ENCODE assay signal across 9 mouse cellular contexts in the genomic region with DNA sequence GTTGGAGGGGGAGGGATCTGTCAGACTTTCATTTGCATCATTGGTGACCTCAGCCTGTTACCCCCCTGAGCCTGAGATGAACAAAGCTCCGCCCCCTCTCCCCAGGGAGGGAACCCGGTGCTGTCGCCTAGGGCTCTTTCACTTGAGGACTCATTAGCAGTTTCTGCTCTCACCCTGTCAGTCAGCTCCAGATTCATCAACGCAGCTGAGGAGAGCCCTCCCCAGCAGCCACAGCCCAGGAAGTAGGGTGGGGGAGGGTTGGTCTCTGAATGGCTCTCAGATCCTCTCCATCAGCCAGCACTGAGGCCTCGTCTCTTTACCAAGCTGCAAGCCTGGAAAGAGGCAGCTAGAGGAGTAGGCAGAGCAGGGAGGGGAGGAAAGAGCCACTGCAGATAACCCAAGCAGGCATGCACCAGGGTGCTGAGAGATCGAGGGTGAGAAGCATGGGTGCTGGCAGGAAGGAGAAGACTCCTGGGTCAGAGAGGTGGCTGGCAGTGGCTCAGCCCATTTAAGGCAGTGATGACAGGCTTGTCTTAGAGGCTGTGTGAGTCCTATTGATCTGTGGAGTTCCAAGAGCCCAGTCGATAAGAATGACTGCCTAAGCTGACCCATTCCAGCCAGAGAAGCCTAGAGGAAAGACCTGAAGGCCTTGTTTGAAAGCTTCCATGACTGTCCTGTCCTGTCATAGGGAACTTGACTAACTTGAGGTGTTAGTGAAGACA. TPM values are rescaled to one million over a fixed set of nuclear protein-coding genes. Genes with fewer than 3 reads are reported as not detected.
DNase-seq lines count a peak whose midpoint lies in the region; ATAC-seq and TF ChIP-seq lines count a peak whose summit lies in the region.
"Had no signal": no experiment of that assay in that cellular context is flagged by ENCODE, and none has a peak within 500 bp of the region (broad histone marks: within the 10 kb centered on the region; RNA-seq: fewer than 3 reads in every experiment).

No protein-coding gene starts in this region.

- H3K9me3 ChIP-seq in intestine, embryonic 14.5 days (ENCODE audit: control insufficient read depth, low read length): no peaks in the 10 kb centered on the region
- no peaks in the 10 kb centered on the region for H3K9me3 ChIP-seq in intestine, embryonic 16.5 days (ENCODE audit: control insufficient read depth, low read length)
- no peaks in the 10 kb centered on the region for H3K9me3 ChIP-seq in forebrain, embryonic 14.5 days (replicated peaks; ENCODE audit: control insufficient read depth, low read length)
- H3K9me3 ChIP-seq in midbrain, postnatal 0 days (ENCODE audit: low read length): no peaks in the 10 kb centered on the region

- WGBS in intestine, embryonic 14.5 days: 34% methylated on average over 7 of the region's 7 CpGs
- WGBS in intestine, embryonic 16.5 days: 41% methylated on average over 7 of the region's 7 CpGs
- WGBS in forebrain, embryonic 14.5 days: 6% methylated on average over 7 of the region's 7 CpGs
- 26% methylated on average over 7 of the region's 7 CpGs for WGBS in midbrain, postnatal 0 days

- DNase-seq in intestine, embryonic 14.5 days (ENCODE audit: low spot score): no peak
- DNase-seq in ES-CJ7 (ENCODE audit: low read depth, low spot score): peak; percentile 57
- DNase-seq in forebrain, embryonic 14.5 days (ENCODE audit: low spot score): peak; percentile 92
- DNase-seq in midbrain, postnatal 0 days (ENCODE audit: low spot score): no peak
- DNase-seq in kidney, postnatal 10 days: no peak
- no peak for DNase-seq in gastrocnemius, adult 2 months
- no peak for DNase-seq in frontal cortex, postnatal 36 days (ENCODE audit: low spot score in 2 of 2)

- H3K9ac ChIP-seq in intestine, embryonic 14.5 days (ENCODE audit: low read length): no peak overlapping the region
- H3K9ac ChIP-seq in intestine, embryonic 16.5 days (ENCODE audit: low read depth, low read length): no peak overlapping the region
- no peak overlapping the region for H3K9ac ChIP-seq in forebrain, embryonic 14.5 days (ENCODE audit: low read length)
- peak overlapping the region; percentile 14; the same call in 1 of the 2 replicates for H3K9ac ChIP-seq in midbrain, postnatal 0 days (replicated peaks; ENCODE audit: low read length, poor library complexity, severe bottlenecking)

- TF ChIP-seq CTCF in midbrain, postnatal 0 days (IDR thresholded peaks at IDR 0.05): 0 out of 2 replicates have a peak, but pooled peaks have one; percentile 11
- no peak for TF ChIP-seq CTCF in gastrocnemius, adult 2 months (IDR thresholded peaks at IDR 0.05)

- intact Hi-C loops in gastrocnemius, adult 2 months (cut with DNase I): no loop called here

- H3K4me2 ChIP-seq in intestine, embryonic 14.5 days (ENCODE audit: low read length): no peak overlapping the region
- H3K4me2 ChIP-seq in intestine, embryonic 16.5 days (ENCODE audit: low read depth, low read length): no peak overlapping the region
- no peak overlapping the region for H3K4me2 ChIP-seq in forebrain, embryonic 14.5 days (ENCODE audit: low read length)
- no peak overlapping the region for H3K4me2 ChIP-seq in midbrain, postnatal 0 days (ENCODE audit: low read depth, low read length, poor library complexity, severe bottlenecking)

- H3K36me3 ChIP-seq in intestine, embryonic 14.5 days (ENCODE audit: control insufficient read depth, insufficient read depth, low read length): peaks cover 29% of the 10 kb centered on the region
- peaks cover 6% of the 10 kb centered on the region; the same call in 1 of the 2 replicates for H3K36me3 ChIP-seq in intestine, embryonic 16.5 days (ENCODE audit: control insufficient read depth, insufficient read depth, low read length)
- H3K36me3 ChIP-seq in forebrain, embryonic 14.5 days (ENCODE audit: control insufficient read depth, insufficient read depth, low read length): peaks cover 2% of the 10 kb centered on the region; the same call in 1 of the 2 replicates
- H3K36me3 ChIP-seq in midbrain, postnatal 0 days (ENCODE audit: insufficient read depth, low read length): 0 out of 2 replicates have a peak, but pooled peaks cover 1% of the 10 kb centered on the region

- ATAC-seq in intestine, embryonic 14.5 days (replicated peaks; ENCODE audit: low FRiP score, low TSS enrichment, low read depth): 0 out of 2 replicates have a peak, but pooled peaks have one; percentile 42
- ATAC-seq in intestine, embryonic 16.5 days: no peak
- peak; percentile 92 for ATAC-seq in forebrain, embryonic 14.5 days
- peak; percentile 72 for ATAC-seq in midbrain, postnatal 0 days (ENCODE audit: low FRiP score)

- H3K27me3 ChIP-seq in intestine, embryonic 14.5 days (replicated peaks; ENCODE audit: control insufficient read depth, insufficient read depth, low read length): no peaks in the 10 kb centered on the region
- no peaks in the 10 kb centered on the region for H3K27me3 ChIP-seq in intestine, embryonic 16.5 days (replicated peaks; ENCODE audit: control insufficient read depth, insufficient read depth, low read length)
- no peaks in the 10 kb centered on the region for H3K27me3 ChIP-seq in forebrain, embryonic 14.5 days (replicated peaks; ENCODE audit: control insufficient read depth, insufficient read depth, low read length)
- no peaks in the 10 kb centered on the region for H3K27me3 ChIP-seq in midbrain, postnatal 0 days (ENCODE audit: insufficient read depth, low read length)

- H3K27ac ChIP-seq in intestine, embryonic 14.5 days (ENCODE audit: low read depth): no peak overlapping the region
- H3K27ac ChIP-seq in intestine, embryonic 16.5 days (ENCODE audit: low read length): no peak overlapping the region
- no peak overlapping the region for H3K27ac ChIP-seq in forebrain, embryonic 14.5 days (ENCODE audit: low read depth, low read length)
- H3K27ac ChIP-seq in midbrain, postnatal 0 days (ENCODE audit: low read depth, low read length): peak overlapping the region; percentile 59
- no peak overlapping the region for H3K27ac ChIP-seq in gastrocnemius, adult 2 months

- H3K4me3 ChIP-seq in intestine, embryonic 14.5 days (ENCODE audit: low read depth, low read length): no peak overlapping the region
- H3K4me3 ChIP-seq in intestine, embryonic 16.5 days (ENCODE audit: low read length): no peak overlapping the region
- no peak overlapping the region for H3K4me3 ChIP-seq in forebrain, embryonic 14.5 days (ENCODE audit: low read depth, low read length)
- no peak overlapping the region for H3K4me3 ChIP-seq in midbrain, postnatal 0 days (ENCODE audit: low read depth, low read length)
- no peak overlapping the region for H3K4me3 ChIP-seq in gastrocnemius, adult 2 months

- H3K4me1 ChIP-seq in intestine, embryonic 14.5 days (replicated peaks; ENCODE audit: control insufficient read depth, insufficient read depth, low read length): no peaks in the 10 kb centered on the region
- peaks cover 12% of the 10 kb centered on the region for H3K4me1 ChIP-seq in intestine, embryonic 16.5 days (ENCODE audit: control insufficient read depth, insufficient read depth, low read length)
- peaks cover 29% of the 10 kb centered on the region for H3K4me1 ChIP-seq in forebrain, embryonic 14.5 days (ENCODE audit: control insufficient read depth, insufficient read depth, low read length)
- peaks cover 19% of the 10 kb centered on the region for H3K4me1 ChIP-seq in midbrain, postnatal 0 days (ENCODE audit: insufficient read depth, low read length)

RNA-seq across cellular contexts. Expression of a gene that starts 46.6 kb away (rescaled TPM):
- polyA plus RNA-seq in intestine, embryonic 14.5 days (2014; fragmentation: Nextera tagmentation; extraction: Ambion mirVana): 0.83 and 0.85 TPM in 2 replicates
- polyA plus RNA-seq in intestine, embryonic 16.5 days (2015; fragmentation: Nextera tagmentation; extraction: Ambion mirVana): 0.65 and 0.77 TPM in 2 replicates
- polyA plus RNA-seq in forebrain, embryonic 14.5 days (2014; fragmentation: Nextera tagmentation; extraction: Ambion mirVana): 5.8 and 7.6 TPM in 2 replicates
- 45.0 and 61.2 TPM in 2 replicates for total RNA-seq in midbrain, postnatal 0 days (2014; rRNA removed)
- polyA plus RNA-seq in midbrain, postnatal 0 days (2015; fragmentation: Nextera tagmentation; extraction: Ambion mirVana): 5.8 and 5.9 TPM in 2 replicates
- under 1 TPM; 0.33 to 0.54 TPM for total RNA-seq in gastrocnemius, adult 2 months (2021)
- total RNA-seq: megakaryocyte progenitor cell, adult 5-6 weeks had no signal

Comparison
In these comparisons a context has a peak if more than half of its experiments do, and no peak if none do; other contexts are left out.
1. DNase-seq: peak in ES-CJ7 (single experiment) and forebrain, embryonic 14.5 days (single experiment); none in intestine, embryonic 14.5 days (single experiment), midbrain, postnatal 0 days (single experiment), kidney, postnatal 10 days (single experiment), gastrocnemius, adult 2 months (single experiment) and frontal cortex, postnatal 36 days (0 of 2).